Mouse (Mus musculus) MEL (cell line): ENCODE measurements at regions not wholly inside any gene's neighbourhood (a gene's known extent, or its start where the extent isn't known, plus 50 kb on each side); places are given as distances from the start of the nearest gene placed in this dataset.

ENCODE experiments used
- DNase-seq: peaks from one replicate; pipeline ENCODE4 v3.0.0; 2011; ENCODE audit warnings: low read depth, low spot score
- H3K27ac ChIP-seq: 2 replicates; pipeline ENCODE4 v1.5.1; 2012; ENCODE audit warnings: low read depth, mild to moderate bottlenecking, control low read depth, low read length, moderate library complexity; ENCODE audit not compliant: control insufficient read depth
- H3K27me3 ChIP-seq, 2 experiments: fragments of 150-350 bp in 1 of 2; sonication (generic) in 1 of 2; 2 replicates each; pipeline ENCODE4 v1.6.1; 2012; ENCODE audit warnings: low read length in 2 of 2, mild to moderate bottlenecking in 2 of 2, improper control_type of control experiment in 1 of 2, moderate library complexity in 1 of 2; ENCODE audit not compliant: insufficient read depth in 2 of 2, control insufficient read depth in 1 of 2
- H3K36me3 ChIP-seq, 2 experiments: 2 replicates each; pipeline ENCODE4 v1.6.1; 2012 to 2014; ENCODE audit warnings: low read length in 2 of 2, improper control_type of control experiment in 1 of 2, inconsistent platforms in 1 of 2, mild to moderate bottlenecking in 1 of 2; ENCODE audit not compliant: insufficient read depth in 2 of 2, control insufficient read depth in 1 of 2
- H3K4me1 ChIP-seq, 2 experiments: fragments of 150-350 bp in 1 of 2; sonication (generic) in 1 of 2; 2 replicates each; pipeline ENCODE4 v1.6.1; 2012; ENCODE audit warnings: low read length in 2 of 2, improper control_type of control experiment in 1 of 2, mild to moderate bottlenecking in 1 of 2; ENCODE audit not compliant: insufficient read depth in 2 of 2, control insufficient read depth in 1 of 2
- H3K4me3 ChIP-seq, 2 experiments: fragments of 150-350 bp in 1 of 2; sonication (generic) in 1 of 2; 2 replicates each; pipeline ENCODE4 v1.5.1; 2012; ENCODE audit warnings: low read depth in 2 of 2, low read length in 2 of 2, mild to moderate bottlenecking in 2 of 2, moderate library complexity in 2 of 2, control low read depth in 1 of 2, improper control_type of control experiment in 1 of 2; ENCODE audit not compliant: control insufficient read depth in 1 of 2, insufficient read depth in 1 of 2
- H3K79me2 ChIP-seq: 2 replicates; pipeline ENCODE4 v1.6.1; 2012; ENCODE audit warnings: mild to moderate bottlenecking, low read length, moderate library complexity; ENCODE audit not compliant: control insufficient read depth, poor library complexity, insufficient read depth
- H3K9ac ChIP-seq: 2 replicates; pipeline ENCODE4 v1.6.1; 2012; ENCODE audit warnings: low read depth, mild to moderate bottlenecking, control low read depth, low read length, moderate library complexity; ENCODE audit not compliant: control insufficient read depth, poor library complexity, severe bottlenecking
- H3K9me3 ChIP-seq: fragments of 150-350 bp; sonication (generic); replicated peaks from 2 replicates; pipeline ENCODE4 v1.6.1; 2012; ENCODE audit warnings: mild to moderate bottlenecking, low read length, improper control_type of control experiment, moderate library complexity; ENCODE audit not compliant: insufficient read depth
- BHLHE40 ChIP-seq: IDR thresholded peaks from 2 replicates; pipeline ENCODE4 v1.6.1; 2012; ENCODE audit warnings: low read depth, mild to moderate bottlenecking, inconsistent platforms, low read length, improper control_type of control experiment, borderline replicate concordance
- CHD2 ChIP-seq: IDR thresholded peaks from 2 replicates; pipeline ENCODE4 v1.6.1; 2011; ENCODE audit warnings: low read length, improper control_type of control experiment
- CTCF ChIP-seq, 3 experiments: IDR thresholded peaks in 2 of 3; conservative IDR thresholded peaks in 1 of 3; 2 replicates each; pipeline ENCODE4 v1.5.1; 2011 to 2012; ENCODE audit warnings: low read length in 3 of 3, low read depth in 2 of 3, mild to moderate bottlenecking in 2 of 3, improper control_type of control experiment in 1 of 3, inconsistent platforms in 1 of 3, mixed read lengths in 1 of 3, moderate library complexity in 1 of 3; ENCODE audit not compliant: control insufficient read depth in 1 of 3, insufficient read depth in 1 of 3, poor library complexity in 1 of 3, severe bottlenecking in 1 of 3
- E2F4 ChIP-seq: IDR thresholded peaks from 2 replicates; pipeline ENCODE4 v1.6.1; 2011; ENCODE audit warnings: low read depth, low read length, improper control_type of control experiment, borderline replicate concordance
- GABPA ChIP-seq: IDR thresholded peaks from 2 replicates; pipeline ENCODE4 v1.6.1; 2012; ENCODE audit warnings: low read depth, mild to moderate bottlenecking, inconsistent platforms, low read length, improper control_type of control experiment, moderate library complexity
- HCFC1 ChIP-seq: IDR thresholded peaks from 2 replicates; pipeline ENCODE4 v1.6.1; 2012; ENCODE audit warnings: low read depth, mild to moderate bottlenecking, inconsistent platforms, low read length, improper control_type of control experiment, moderate library complexity
- MAFK ChIP-seq: IDR thresholded peaks from 2 replicates; pipeline ENCODE4 v1.6.1; 2011; ENCODE audit warnings: low read depth, mild to moderate bottlenecking, low read length, improper control_type of control experiment, borderline replicate concordance
- MAX ChIP-seq: IDR thresholded peaks from 2 replicates; pipeline ENCODE4 v1.6.1; 2011; ENCODE audit warnings: low read length, improper control_type of control experiment
- MEF2A ChIP-seq: IDR thresholded peaks from 2 replicates; pipeline ENCODE4 v1.6.1; 2014; ENCODE audit warnings: low read depth, mild to moderate bottlenecking, inconsistent platforms, low read length, improper control_type of control experiment; ENCODE audit not compliant: poor library complexity, insufficient replicate concordance, severe bottlenecking; ENCODE audit errors: extremely low read depth
- NRF1 ChIP-seq: IDR thresholded peaks from 2 replicates; pipeline ENCODE4 v1.6.1; 2014; ENCODE audit warnings: low read depth, mild to moderate bottlenecking, inconsistent platforms, low read length, improper control_type of control experiment, moderate library complexity; ENCODE audit not compliant: poor library complexity, insufficient read depth, severe bottlenecking
- POLR2AphosphoS2 ChIP-seq: IDR thresholded peaks from 2 replicates; pipeline ENCODE4 v1.6.1; 2011; ENCODE audit warnings: low read length, improper control_type of control experiment
- RAD21 ChIP-seq: IDR thresholded peaks from 2 replicates; pipeline ENCODE4 v1.6.1; 2011; ENCODE audit warnings: mild to moderate bottlenecking, low read depth, low read length, improper control_type of control experiment
- RCOR1 ChIP-seq: IDR thresholded peaks from 2 replicates; pipeline ENCODE4 v1.6.1; 2012; ENCODE audit warnings: low read depth, mild to moderate bottlenecking, inconsistent platforms, low read length, improper control_type of control experiment
- SIN3A ChIP-seq: IDR thresholded peaks from 2 replicates; pipeline ENCODE4 v1.6.1; 2012; ENCODE audit warnings: low read length, improper control_type of control experiment, inconsistent platforms
- SMC3 ChIP-seq: IDR thresholded peaks from 2 replicates; pipeline ENCODE4 v1.6.1; 2011; ENCODE audit warnings: low read depth, low read length, improper control_type of control experiment
- TAL1 ChIP-seq: IDR thresholded peaks from 2 replicates; pipeline ENCODE4 v1.6.1; 2012; ENCODE audit warnings: mild to moderate bottlenecking, inconsistent platforms, low read length, moderate library complexity, mixed read lengths
- TCF12 ChIP-seq: IDR thresholded peaks from 2 replicates; pipeline ENCODE4 v1.6.1; 2014; ENCODE audit warnings: low read depth, mild to moderate bottlenecking, inconsistent platforms, low read length, improper control_type of control experiment, moderate library complexity
- USF2 ChIP-seq, 2 experiments: IDR thresholded peaks; 2 replicates each; pipeline ENCODE4 v1.6.1; 2011 to 2012; ENCODE audit warnings: improper control_type of control experiment in 2 of 2, low read length in 2 of 2, borderline replicate concordance in 1 of 2, inconsistent platforms in 1 of 2, low read depth in 1 of 2, mild to moderate bottlenecking in 1 of 2; ENCODE audit not compliant: insufficient read depth in 1 of 2
- ZC3H11A ChIP-seq: IDR thresholded peaks from 2 replicates; pipeline ENCODE4 v1.6.1; 2012; ENCODE audit warnings: low read depth, mild to moderate bottlenecking, inconsistent platforms, low read length, improper control_type of control experiment
- ZMIZ1 ChIP-seq: IDR thresholded peaks from 2 replicates; pipeline ENCODE4 v1.6.1; 2012; ENCODE audit warnings: low read depth, mild to moderate bottlenecking, inconsistent platforms, low read length, improper control_type of control experiment, moderate library complexity
- ZNF384 ChIP-seq: IDR thresholded peaks from 2 replicates; pipeline ENCODE4 v1.6.1; 2012; ENCODE audit warnings: low read depth, mild to moderate bottlenecking, inconsistent platforms, low read length, improper control_type of control experiment

DNA sequence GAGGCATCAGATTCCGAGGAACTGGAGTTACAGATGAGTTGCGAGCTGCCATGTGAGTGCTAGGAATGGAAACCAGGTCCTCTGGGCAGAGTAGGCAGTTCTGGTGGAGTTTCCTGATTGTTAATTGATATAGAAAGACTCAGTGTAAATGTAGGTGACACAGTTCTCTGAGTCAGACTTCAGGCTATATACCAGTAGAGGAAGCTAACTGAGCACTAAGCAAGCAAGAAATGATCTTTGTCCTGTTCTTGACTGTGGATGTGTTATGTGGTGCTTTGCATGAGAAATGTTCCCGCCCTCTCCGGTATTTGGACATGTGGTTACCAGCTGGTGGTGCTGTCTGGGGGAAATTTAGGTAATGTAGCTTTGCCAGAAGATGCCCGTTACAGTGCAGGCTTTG lies 146.4 kb upstream of the Trim24 start:
- Histone ChIP-seq H3K79me2 (no peaks in the 10 kb centered on the region), H3K4me1 (peaks cover 0 to 3% of the 10 kb centered on the region in 2 experiments; a peak in 2 of 4 replicates), H3K9me3 (no peaks in the 10 kb centered on the region), H3K27ac (no peak overlapping the region), H3K27me3 (no peaks in the 10 kb centered on the region), H3K4me3 (no peak overlapping the region), H3K9ac (no peak overlapping the region), H3K36me3 (peaks cover 0 to 2% of the 10 kb centered on the region in 2 experiments; a peak in 1 of 4 replicates)
- TF ChIP-seq ZMIZ1: no peak
- no peak for TF ChIP-seq POLR2AphosphoS2
- DNase-seq: no peak

DNA sequence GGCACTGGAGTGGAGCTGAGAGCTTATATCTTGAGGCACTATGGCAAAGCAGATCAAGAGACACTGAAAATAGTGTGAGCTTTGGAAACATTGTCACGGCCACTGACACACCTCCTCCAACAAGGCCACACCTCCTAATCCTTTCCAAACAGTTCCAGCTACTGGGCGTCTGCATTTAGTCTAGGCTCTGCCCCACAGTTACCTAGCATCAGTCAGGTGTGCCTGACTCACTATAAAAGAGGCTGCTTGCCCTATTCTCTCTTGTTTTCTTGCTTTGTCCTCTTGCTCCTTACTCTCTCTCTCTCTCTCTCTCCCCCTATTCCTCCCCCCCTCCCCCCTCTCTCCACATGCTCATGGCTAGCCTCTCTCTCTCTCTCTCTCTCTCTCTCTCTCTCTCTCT lies 142.0 kb upstream of the Trim24 start:
- Histone ChIP-seq H3K79me2 (no peaks in the 10 kb centered on the region), H3K27ac (no peak overlapping the region), H3K9ac (no peak overlapping the region), H3K9me3 (no peaks in the 10 kb centered on the region), H3K27me3 (no peaks in the 10 kb centered on the region), H3K4me3 (no peak overlapping the region), H3K4me1 (peaks cover 0 to under 1% of the 10 kb centered on the region in 2 experiments; a peak in 2 of 4 replicates), H3K36me3 (no peaks in the 10 kb centered on the region; a peak in 1 of 4 replicates)
- no peak for TF ChIP-seq E2F4
- no peak for TF ChIP-seq SIN3A
- no peak for TF ChIP-seq HCFC1
- TF ChIP-seq RCOR1: no peak
- TF ChIP-seq USF2 (IDR thresholded peaks at IDR 0.05; ENCODE audit: borderline replicate concordance in 1 of 2, insufficient read depth in 1 of 2, low read depth in 1 of 2, low read length in 2 of 2): no peak
- no peak for TF ChIP-seq NRF1
- TF ChIP-seq TCF12: no peak
- no peak for TF ChIP-seq SMC3
- DNase-seq: no peak

DNA sequence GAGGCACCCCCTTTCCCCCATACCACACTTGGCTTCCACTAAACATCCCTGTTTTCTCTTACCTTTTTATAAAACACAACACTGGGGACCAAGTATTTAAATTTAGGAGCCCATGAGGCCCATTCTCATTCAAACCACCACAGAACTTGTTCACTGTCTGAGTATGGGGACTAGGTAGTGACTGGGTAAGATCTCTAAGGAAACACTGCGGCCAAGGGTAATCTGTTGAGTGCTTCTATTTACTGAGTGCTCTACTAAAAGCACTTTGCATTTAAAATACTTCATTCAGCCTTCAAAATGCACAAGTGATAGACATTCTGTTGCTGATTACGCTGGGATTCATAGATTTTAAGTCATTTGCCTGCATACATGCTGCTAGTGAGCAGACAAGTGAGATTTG lies 141.4 kb upstream of the Trim24 start:
- TF ChIP-seq MEF2A (no peak), CHD2 (no peak), ZNF384 (no peak), ZC3H11A (no peak), BHLHE40 (no peak), RAD21 (no peak), CTCF (IDR thresholded peaks at IDR 0.05 in 2 of 3, conservative IDR thresholded peaks at IDR 0.05 in 1 of 3; ENCODE audit: control insufficient read depth in 1 of 3, insufficient read depth in 1 of 3, low read depth in 2 of 3, low read length in 3 of 3, poor library complexity in 1 of 3, severe bottlenecking in 1 of 3) (no peak), GABPA (no peak), MAFK (no peak), TAL1 (no peak), MAX (no peak)
- Histone ChIP-seq H3K9me3 (no peaks in the 10 kb centered on the region), H3K79me2 (no peaks in the 10 kb centered on the region), H3K9ac (no peak overlapping the region), H3K4me3 (no peak overlapping the region), H3K27me3 (no peaks in the 10 kb centered on the region), H3K27ac (no peak overlapping the region), H3K36me3 (no peaks in the 10 kb centered on the region; a peak in 1 of 4 replicates), H3K4me1 (no peaks in the 10 kb centered on the region)
- DNase-seq: no peak
